Mouse (Mus musculus) lung, embryonic 16.5 days (tissue): ENCODE results near the gene Zbtb39. TPM values are rescaled to one million over a fixed set of nuclear protein-coding genes. Genes with fewer than 3 reads are reported as not detected.

Experiments used
- polyA plus RNA-seq: library from polyadenylated mRNA; unstranded; fragments of >200 nt; fragmentation: Nextera tagmentation; extraction: Ambion mirVana; gene quantifications from 2 replicates; pipeline ENCODE4 v1.2.1, GENCODE M21; 2015

Zbtb39 gene
- polyA plus RNA-seq, 1 experiment from 2014 or later = 2.3 TPM

Other genes starting within 250 kb of the Zbtb39 start
- 1.3 and 1.8 TPM in 2 replicates for gene Stac3, start 237.9 kb upstream of the Zbtb39 start, polyA plus RNA-seq
- gene Ndufa4l2, start 224.6 kb upstream of the Zbtb39 start, polyA plus RNA-seq = 155 and 169 TPM in 2 replicates
- gene Shmt2, start 217.1 kb upstream of the Zbtb39 start, polyA plus RNA-seq = 116 and 119 TPM in 2 replicates
- gene Nxph4, start 205.0 kb upstream of the Zbtb39 start, polyA plus RNA-seq = 1.8 TPM in 2 replicates
- gene Lrp1, start 118.4 kb upstream of the Zbtb39 start, polyA plus RNA-seq = 78.9 and 83.6 TPM in 2 replicates
- 47.4 and 49.2 TPM in 2 replicates for gene Stat6, start 96.6 kb upstream of the Zbtb39 start, polyA plus RNA-seq
- 12.6 and 13.2 TPM in 2 replicates for gene Nemp1, start 72.6 kb upstream of the Zbtb39 start, polyA plus RNA-seq
- gene Nab2, start 71.0 kb upstream of the Zbtb39 start, polyA plus RNA-seq = 16.2 and 17.9 TPM in 2 replicates
- 0.19 and 0.39 TPM in 2 replicates for gene Myo1a, start 34.4 kb upstream of the Zbtb39 start, polyA plus RNA-seq
- not detected in 2 replicates for gene Tac2, start 15.1 kb upstream of the Zbtb39 start, polyA plus RNA-seq
- 16.4 and 17.3 TPM in 2 replicates for gene Gpr182, start 12.2 kb downstream of the Zbtb39 start, polyA plus RNA-seq
- 0.08 TPM in 1 of 2 replicates, not detected in the other for gene Rdh1, start 20.2 kb downstream of the Zbtb39 start, polyA plus RNA-seq
- not detected in 2 replicates for gene Rdh16f1, start 20.2 kb downstream of the Zbtb39 start, polyA plus RNA-seq
- not detected in 2 replicates for gene Rdh9, start 36.8 kb downstream of the Zbtb39 start, polyA plus RNA-seq
- not detected in 2 replicates for gene Rdh16, start 61.6 kb downstream of the Zbtb39 start, polyA plus RNA-seq
- gene Rdh19, start 110.4 kb downstream of the Zbtb39 start, polyA plus RNA-seq = not detected in 2 replicates
- not detected in 2 replicates for gene Rdh16f2, start 126.9 kb downstream of the Zbtb39 start, polyA plus RNA-seq
- 0.69 TPM in 1 of 2 replicates, not detected in the other for gene Rdh7, start 149.3 kb downstream of the Zbtb39 start, polyA plus RNA-seq
- gene Sdr9c7, start 159.0 kb downstream of the Zbtb39 start, polyA plus RNA-seq = 0.08 TPM in 1 of 2 replicates, not detected in the other